In the genomic region with DNA sequence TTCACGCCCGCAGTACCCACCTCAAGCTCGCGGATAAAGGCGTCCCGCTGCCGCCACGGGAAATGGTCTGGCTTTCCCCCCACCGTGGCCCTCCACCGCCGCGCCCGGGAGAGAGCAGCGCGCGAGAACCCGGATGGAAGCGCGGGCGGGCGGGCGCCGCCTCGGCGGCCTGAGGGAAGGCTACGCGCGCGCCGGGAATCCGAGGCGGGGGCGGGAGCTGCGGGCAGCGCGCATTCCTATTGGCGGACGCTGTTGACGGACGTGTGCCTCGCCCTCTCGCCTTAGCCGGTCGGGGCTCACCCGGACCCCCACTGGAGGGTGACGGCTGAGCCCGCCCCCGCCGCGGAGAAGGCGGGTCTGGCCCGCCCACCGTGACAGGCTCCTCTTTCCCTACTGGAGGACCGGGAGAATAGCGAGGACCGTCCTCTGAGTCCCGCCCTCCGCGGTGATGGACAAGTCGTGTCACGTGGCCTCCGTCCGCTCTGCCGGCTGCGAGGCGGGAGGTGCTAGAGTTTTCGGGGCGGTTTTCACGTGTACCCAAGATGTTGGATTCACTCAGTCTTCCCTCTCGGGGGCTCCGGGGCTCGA, we compare ENCODE assay signal across 8 mouse cellular contexts. TPM values are rescaled to one million over a fixed set of nuclear protein-coding genes. Genes with fewer than 3 reads are reported as not detected.
DNase-seq lines count a peak whose midpoint lies in the region; ATAC-seq and TF ChIP-seq lines count a peak whose summit lies in the region.

No protein-coding gene starts in this region.

- no peak for TF ChIP-seq POLR2A in bone marrow macrophage, adult 2 months (IDR thresholded peaks at IDR 0.05; ENCODE audit: borderline replicate concordance, low read depth, low read length)
- peak; percentile 74 for TF ChIP-seq POLR2A in embryonic fibroblast, embryonic 13.5 days (IDR thresholded peaks at IDR 0.05; ENCODE audit: low read depth, low read length)

- no peaks in the 10 kb centered on the region for H3K9me3 ChIP-seq in kidney, embryonic 14.5 days (ENCODE audit: control insufficient read depth, low read length)
- H3K9me3 ChIP-seq in limb, embryonic 15.5 days: no peaks in the 10 kb centered on the region

- peaks cover 46% of the 10 kb centered on the region for H3K4me1 ChIP-seq in bone marrow macrophage, adult 2 months (ENCODE audit: control insufficient read depth, insufficient read depth, low read length)
- H3K4me1 ChIP-seq in embryonic fibroblast, embryonic 13.5 days (ENCODE audit: control insufficient read depth, insufficient read depth, low read length): peaks cover 7% of the 10 kb centered on the region; the same call in 1 of the 2 replicates
- peaks cover 21% of the 10 kb centered on the region for H3K4me1 ChIP-seq in kidney, embryonic 14.5 days (ENCODE audit: control insufficient read depth, insufficient read depth, low read length)
- H3K4me1 ChIP-seq in limb, embryonic 15.5 days: peaks cover 21% of the 10 kb centered on the region

- H3K4me3 ChIP-seq in bone marrow macrophage, adult 2 months (ENCODE audit: insufficient read depth, low read length): peak overlapping the region; percentile 92
- peak overlapping the region; percentile 76 for H3K4me3 ChIP-seq in embryonic fibroblast, embryonic 13.5 days (ENCODE audit: insufficient read depth, low read length)
- peak overlapping the region; percentile 96 for H3K4me3 ChIP-seq in kidney, embryonic 14.5 days (ENCODE audit: low read length)
- H3K4me3 ChIP-seq in limb, embryonic 15.5 days: peak overlapping the region; percentile 92

- H3K9ac ChIP-seq in kidney, embryonic 14.5 days (ENCODE audit: low read depth, low read length): peak overlapping the region; percentile 99
- H3K9ac ChIP-seq in limb, embryonic 15.5 days: peak overlapping the region; percentile 98

- H3K36me3 ChIP-seq in kidney, embryonic 14.5 days (ENCODE audit: control insufficient read depth, insufficient read depth, low read length): no peaks in the 10 kb centered on the region
- no peaks in the 10 kb centered on the region for H3K36me3 ChIP-seq in limb, embryonic 15.5 days

- no peak for TF ChIP-seq CTCF in bone marrow macrophage, adult 2 months (IDR thresholded peaks at IDR 0.05; ENCODE audit: low read depth, low read length)
- TF ChIP-seq CTCF in embryonic fibroblast, embryonic 13.5 days (IDR thresholded peaks at IDR 0.05; ENCODE audit: borderline replicate concordance, insufficient read depth, low read length): no peak

- WGBS in kidney, embryonic 14.5 days: under 1% methylated on average over 68 of the region's 72 CpGs
- under 1% methylated on average over 70 of the region's 72 CpGs for WGBS in limb, embryonic 15.5 days

- no peaks in the 10 kb centered on the region for H3K27me3 ChIP-seq in kidney, embryonic 14.5 days (ENCODE audit: control insufficient read depth, insufficient read depth, low read length)
- no peaks in the 10 kb centered on the region for H3K27me3 ChIP-seq in limb, embryonic 15.5 days

- H3K4me2 ChIP-seq in kidney, embryonic 14.5 days (replicated peaks; ENCODE audit: low read depth, low read length): peak overlapping the region; percentile 43
- H3K4me2 ChIP-seq in limb, embryonic 15.5 days: peak overlapping the region; percentile 60

- ATAC-seq in kidney, embryonic 14.5 days (ENCODE audit: low FRiP score, low TSS enrichment): peak; percentile 98
- ATAC-seq in limb, embryonic 15.5 days (ENCODE audit: insufficient number of reproducible peaks, low FRiP score, low TSS enrichment, low read depth): peak; percentile 97

- peak overlapping the region; percentile 97 for H3K27ac ChIP-seq in bone marrow macrophage, adult 2 months (ENCODE audit: insufficient read depth, low read depth, low read length)
- H3K27ac ChIP-seq in embryonic fibroblast, embryonic 13.5 days (ENCODE audit: insufficient read depth, low read length): peak overlapping the region; percentile 99
- H3K27ac ChIP-seq in kidney, embryonic 14.5 days (ENCODE audit: low read depth, low read length): peak overlapping the region; percentile 100
- H3K27ac ChIP-seq in limb, embryonic 15.5 days: peak overlapping the region; percentile 100

- peak; percentile 99 for DNase-seq in A20 (ENCODE audit: low read depth, low spot score)
- peak; percentile 100 for DNase-seq in heart, adult 9 months (ENCODE audit: low spot score in 2 of 2)
- DNase-seq in monocyte, adult 2 months (ENCODE audit: low read depth in 1 of 2, low spot score in 2 of 2): peak; percentile 99 to 100
- peak; percentile 100 for DNase-seq in spleen, postnatal 36 days (ENCODE audit: low spot score in 2 of 2)

RNA-seq across cellular contexts. Expression of a gene that starts 33.1 kb away (rescaled TPM):
- not detected in 2 replicates for polyA plus RNA-seq in bone marrow macrophage, adult 2 months (2012; ENCODE audit: insufficient read depth, insufficient read length, missing spikeins)
- 1.7 and 1.8 TPM in 2 replicates for polyA plus RNA-seq in embryonic fibroblast, embryonic 13.5 days (2011; ENCODE audit: insufficient read length, low read depth, missing spikeins)
- polyA plus RNA-seq in kidney, embryonic 14.5 days (2014; fragmentation: Nextera tagmentation; extraction: Ambion mirVana): 2.0 and 2.1 TPM in 2 replicates
- 1.8 and 2.6 TPM in 2 replicates for polyA plus RNA-seq in limb, embryonic 15.5 days (2015; fragmentation: Nextera tagmentation; extraction: Ambion mirVana)

RNA-seq across cellular contexts. Expression of a gene that starts 33.2 kb away (rescaled TPM):
- polyA plus RNA-seq in bone marrow macrophage, adult 2 months (2012; ENCODE audit: insufficient read depth, insufficient read length, missing spikeins): 10.8 and 11.0 TPM in 2 replicates
- polyA plus RNA-seq in embryonic fibroblast, embryonic 13.5 days (2011; ENCODE audit: insufficient read length, low read depth, missing spikeins): 6.6 and 9.3 TPM in 2 replicates
- 2.3 and 4.0 TPM in 2 replicates for polyA plus RNA-seq in kidney, embryonic 14.5 days (2014; fragmentation: Nextera tagmentation; extraction: Ambion mirVana)
- 4.8 TPM in 2 replicates for polyA plus RNA-seq in limb, embryonic 15.5 days (2015; fragmentation: Nextera tagmentation; extraction: Ambion mirVana)

Comparison
In these comparisons a context has a peak if more than half of its experiments do, and no peak if none do; other contexts are left out.
1. Peak in every context shown above with its lines: DNase-seq, ATAC-seq, H3K4me3 ChIP-seq and H3K27ac ChIP-seq.